Mouse (Mus musculus) yolk sac, embryonic 10.5 days (tissue): ENCODE measurements around the gene Syn3.

Experiments
- DNase-seq: peaks from one replicate; pipeline ENCODE4 v3.0.0-alpha.2; 2017; ENCODE audit warnings: low spot score

Syn3 gene

GRCm38 (mm10) chr10:86369346-86369745 lies 129.3 kb downstream of the Syn3 start:
- no peak for DNase-seq

GRCm38 (mm10) chr10:86368811-86369210 lies 129.9 kb downstream of the Syn3 start:
- no peak for DNase-seq

- no peak for DNase-seq
Observed at GRCm38 (mm10) chr10:86367346-86367745, 131.3 kb downstream of the Syn3 start.

- peak; percentile 36 for DNase-seq
Observed at GRCm38 (mm10) chr10:86365632-86366092, 133.0 kb downstream of the Syn3 start.

GRCm38 (mm10) chr10:86363669-86364309 lies 134.9 kb downstream of the Syn3 start:
- no peak for DNase-seq

GRCm38 (mm10) chr10:86359699-86360098 lies 139.0 kb downstream of the Syn3 start:
- no peak for DNase-seq

- no peak for DNase-seq
Observed at GRCm38 (mm10) chr10:86359208-86359607, 139.5 kb downstream of the Syn3 start.

GRCm38 (mm10) chr10:86358307-86358975 lies 140.3 kb downstream of the Syn3 start:
- no peak for DNase-seq

GRCm38 (mm10) chr10:86356819-86357563 lies 141.7 kb downstream of the Syn3 start:
- DNase-seq, result no peak

- DNase-seq, result no peak
Observed at GRCm38 (mm10) chr10:86352521-86352920, 146.2 kb downstream of the Syn3 start.

GRCm38 (mm10) chr10:86351287-86351686 lies 147.4 kb downstream of the Syn3 start:
- DNase-seq, result no peak

GRCm38 (mm10) chr10:86346235-86346840 lies 152.4 kb downstream of the Syn3 start:
- peak; percentile 38 for DNase-seq

- DNase-seq, result no peak
Observed at GRCm38 (mm10) chr10:86345645-86346044, 153.1 kb downstream of the Syn3 start.

GRCm38 (mm10) chr10:86344654-86345053 lies 154.0 kb downstream of the Syn3 start:
- no peak for DNase-seq

- no peak for DNase-seq
Observed at GRCm38 (mm10) chr10:86343931-86344330, 154.8 kb downstream of the Syn3 start.

GRCm38 (mm10) chr10:86343362-86343761 lies 155.3 kb downstream of the Syn3 start:
- no peak for DNase-seq

GRCm38 (mm10) chr10:86342713-86343112 lies 156.0 kb downstream of the Syn3 start:
- DNase-seq, result peak; percentile 76

GRCm38 (mm10) chr10:86342151-86342550 lies 156.5 kb downstream of the Syn3 start:
- DNase-seq, result peak; percentile 40

- peak; percentile 68 for DNase-seq
Observed at GRCm38 (mm10) chr10:86341589-86341988, 157.1 kb downstream of the Syn3 start.

- no peak for DNase-seq
Observed at GRCm38 (mm10) chr10:86340991-86341527, 157.6 kb downstream of the Syn3 start.

GRCm38 (mm10) chr10:86340421-86340820 lies 158.3 kb downstream of the Syn3 start:
- DNase-seq, result no peak
